Mouse (Mus musculus) spleen, adult 2 months (tissue): Measurements from ENCODE around the gene Stard7. TPM values are rescaled to one million over a fixed set of nuclear protein-coding genes. Genes with fewer than 3 reads are reported as not detected.
A peak's percentile ranks its signal among the peaks of the same experiment; 100 is the strongest.
"Not testable (repeated sequence)": the region's sequence is repeated elsewhere in the genome, so short reads cannot be mapped to it uniquely, and the experiment has no call there.

Source experiments
- DNase-seq, 2 experiments: peaks; one replicate each; pipeline versions ENCODE4 v3.0.0 to v3.0.0-alpha.2; 2012 to 2021; ENCODE audit warnings: low spot score in 2 of 2, low read depth in 1 of 2
- H3K27ac ChIP-seq: fragments of 200-500 bp; 2 replicates; pipeline ENCODE4 v1.5.1; 2012; ENCODE audit warnings: low read length, inconsistent platforms; ENCODE audit not compliant: insufficient read depth
- H3K27me3 ChIP-seq: fragments of 200-500 bp; 2 replicates; pipeline ENCODE4 v1.6.1; 2012; ENCODE audit warnings: mild to moderate bottlenecking, moderate library complexity, low read length, inconsistent platforms; ENCODE audit not compliant: control insufficient read depth, insufficient read depth
- H3K36me3 ChIP-seq: fragments of 200-500 bp; 2 replicates; pipeline ENCODE4 v1.6.1; 2012; ENCODE audit warnings: mild to moderate bottlenecking, low read length, inconsistent platforms; ENCODE audit not compliant: control insufficient read depth, insufficient read depth
- H3K4me1 ChIP-seq: fragments of 200-500 bp; 2 replicates; pipeline ENCODE4 v1.6.1; 2011; ENCODE audit warnings: inconsistent platforms; ENCODE audit not compliant: control insufficient read depth, insufficient read depth, insufficient read length
- H3K4me3 ChIP-seq: fragments of 200-500 bp; 2 replicates; pipeline ENCODE4 v1.5.1; 2011; ENCODE audit warnings: mild to moderate bottlenecking, inconsistent platforms; ENCODE audit not compliant: insufficient read depth, insufficient read length; ENCODE audit errors: extremely low read depth
- CTCF ChIP-seq: fragments of 200-500 bp; IDR thresholded peaks from 2 replicates; pipeline ENCODE4 v1.5.1; 2011; ENCODE audit warnings: mild to moderate bottlenecking, inconsistent platforms; ENCODE audit not compliant: insufficient read depth, insufficient read length, insufficient replicate concordance; ENCODE audit errors: extremely low read depth
- POLR2A ChIP-seq: fragments of 200-500 bp; IDR thresholded peaks from 2 replicates; pipeline ENCODE4 v1.6.1; 2011; ENCODE audit warnings: low read depth, low read length, inconsistent platforms
- WGBS: fragments of 180-500 bp; shearing (Covaris S2); methylation state at CpG from one replicate; pipeline ENCODE4 v1.1.7; 2018; 5-methylcytosine and 5-hydroxymethylcytosine counted together
- polyA plus RNA-seq: library from polyadenylated mRNA; depleted of rRNA; stranded (reverse); fragments of >200 nt; gene quantifications from 2 replicates; pipeline ENCODE4 v1.2.3, GENCODE M21; 2012

The Stard7 gene
- polyA plus RNA-seq, 1 experiment = 22.2 TPM

- peaks cover 27% of the 10 kb centered on the region for H3K36me3 ChIP-seq
- no peak for TF ChIP-seq POLR2A
- no peak for TF ChIP-seq CTCF
Measured at GRCm38 (mm10) chr2:127259340-127259739, 10.7 kb upstream of the Stard7 start.

GRCm38 (mm10) chr2:127262480-127262879 lies 7.5 kb upstream of the Stard7 start:
- peaks cover 16% of the 10 kb centered on the region for H3K36me3 ChIP-seq
- no peak overlapping the region for H3K27ac ChIP-seq
- no peak for DNase-seq
- TF ChIP-seq CTCF (no peak), POLR2A (no peak)
- H3K4me1 ChIP-seq = no peaks in the 10 kb centered on the region
- no peak overlapping the region for H3K4me3 ChIP-seq
- H3K27me3 ChIP-seq = no peaks in the 10 kb centered on the region

More at GRCm38 (mm10) chr2:127259340-127259739, 10.7 kb upstream of the Stard7 start:
- Histone ChIP-seq H3K27me3 (no peaks in the 10 kb centered on the region), H3K27ac (no peak overlapping the region), H3K4me3 (no peak overlapping the region), H3K4me1 (no peaks in the 10 kb centered on the region)
- DNase-seq = no peak
- 88% methylated on average over 5 of the region's 5 CpGs for WGBS

- H3K27ac ChIP-seq = no peak overlapping the region
- no peak for DNase-seq
- no peak overlapping the region for H3K4me3 ChIP-seq
- H3K4me1 ChIP-seq = peaks cover 4% of the 10 kb centered on the region; the same call in 1 of the 2 replicates
- no peaks in the 10 kb centered on the region for H3K27me3 ChIP-seq
- H3K36me3 ChIP-seq = no peaks in the 10 kb centered on the region
- TF ChIP-seq CTCF (no peak), POLR2A (no peak)
- 92% methylated on average over 4 of the region's 4 CpGs for WGBS
Measured at GRCm38 (mm10) chr2:127267854-127268253, 2.2 kb upstream of the Stard7 start.

DNA sequence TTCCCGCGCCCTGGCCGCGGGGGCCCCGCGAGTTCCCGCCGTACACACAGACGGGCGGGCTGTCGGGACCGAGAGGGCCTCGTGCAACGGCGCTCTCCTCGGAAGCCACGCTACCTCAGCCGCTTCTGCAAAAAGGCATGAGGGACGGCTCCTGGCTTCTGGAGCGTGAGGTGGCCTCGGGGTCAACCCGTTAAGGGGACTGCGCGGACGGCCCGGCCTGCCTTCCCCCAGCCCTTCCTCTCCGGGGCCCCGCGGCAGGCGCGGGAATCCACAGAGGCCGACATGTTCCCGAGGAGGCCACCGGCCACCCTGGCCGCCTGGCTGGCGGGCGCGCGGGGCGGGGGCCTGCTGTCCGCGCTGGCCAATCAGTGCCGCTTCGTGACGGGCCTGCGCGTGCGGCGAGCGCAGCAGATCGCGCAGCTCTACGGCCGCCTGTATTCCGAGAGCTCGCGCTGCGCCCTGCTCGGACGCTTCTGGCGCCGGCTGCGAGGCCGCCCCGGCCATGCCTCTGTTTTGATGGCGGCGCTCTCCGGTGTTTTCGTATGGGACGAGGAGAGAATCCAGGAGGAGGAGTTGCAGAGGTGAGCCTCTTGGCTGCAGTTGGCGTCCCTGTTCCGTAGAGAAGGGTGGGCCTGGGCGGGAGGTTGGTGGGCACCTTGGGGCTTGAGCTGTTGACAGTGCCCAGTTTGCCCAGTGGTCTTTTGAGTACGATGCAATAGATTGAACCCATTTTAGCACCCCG lies 453 bp downstream of the Stard7 start:
- H3K27ac ChIP-seq = peak overlapping the region; percentile 87
- peak; percentile 74 to 84 for DNase-seq
- WGBS = 1% methylated on average over 73 of the region's 75 CpGs
- H3K36me3 ChIP-seq = no peaks in the 10 kb centered on the region
- no peaks in the 10 kb centered on the region for H3K27me3 ChIP-seq
- peak overlapping the region; percentile 77 for H3K4me3 ChIP-seq
- peaks cover 8% of the 10 kb centered on the region; the same call in 1 of the 2 replicates for H3K4me1 ChIP-seq
- TF ChIP-seq CTCF (no peak), POLR2A (peak; percentile 12)

GRCm38 (mm10) chr2:127271042-127271515 lies 1.1 kb downstream of the Stard7 start:
- no peak for DNase-seq
- peaks cover 8% of the 10 kb centered on the region; the same call in 1 of the 2 replicates for H3K4me1 ChIP-seq
- 8% methylated on average over 8 of the region's 8 CpGs for WGBS
- H3K27ac ChIP-seq = peak overlapping the region; percentile 77
- no peaks in the 10 kb centered on the region for H3K27me3 ChIP-seq
- no peaks in the 10 kb centered on the region for H3K36me3 ChIP-seq
- TF ChIP-seq POLR2A (no peak), CTCF (no peak)
- peak overlapping the region; percentile 77 for H3K4me3 ChIP-seq

DNA sequence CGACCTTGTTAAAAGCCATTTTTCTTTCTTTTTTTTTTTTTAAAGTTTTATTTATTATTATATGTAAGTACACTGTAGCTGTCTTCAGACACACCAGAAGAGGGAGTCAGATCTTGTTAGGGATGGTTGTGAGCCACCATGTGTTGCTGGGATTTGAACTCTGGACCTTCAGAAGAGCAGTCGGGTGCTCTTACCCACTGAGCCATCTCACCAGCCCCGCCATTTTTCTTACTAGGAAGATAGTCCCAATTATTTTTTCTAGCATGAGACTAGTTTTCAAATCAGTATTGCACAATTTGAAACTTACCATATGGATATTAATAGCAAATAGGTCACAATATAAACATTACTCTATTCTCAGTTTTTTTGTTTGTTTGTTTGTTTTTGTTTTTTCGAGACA lies 2.0 kb downstream of the Stard7 start:
- not testable (repeated sequence) for H3K27me3 ChIP-seq, H3K4me1 ChIP-seq, H3K4me3 ChIP-seq, H3K27ac ChIP-seq, H3K36me3 ChIP-seq, DNase-seq
- WGBS = 86% methylated on average over 4 of the region's 4 CpGs

GRCm38 (mm10) chr2:127272806-127273205 lies 2.8 kb downstream of the Stard7 start:
- H3K36me3 ChIP-seq = no peaks in the 10 kb centered on the region
- no peak for DNase-seq
- 65% methylated on average over 3 of the region's 3 CpGs for WGBS
- H3K27me3 ChIP-seq = no peaks in the 10 kb centered on the region
- 0 out of 2 replicates have a peak overlapping the region, but pooled peaks have one; percentile 33 for H3K27ac ChIP-seq
- H3K4me3 ChIP-seq = no peak overlapping the region
- peaks cover 8% of the 10 kb centered on the region; the same call in 1 of the 2 replicates for H3K4me1 ChIP-seq
- TF ChIP-seq CTCF (no peak), POLR2A (no peak)
